In genomic region chr8:88451658-88452500, GRCm38 (mm10) we compare ENCODE assay signal across 8 mouse cellular contexts.
DNase-seq lines count a peak whose midpoint lies in the region; ATAC-seq lines count a peak whose summit lies in the region.
"Had no signal": no experiment of that assay in that cellular context is flagged by ENCODE, and none has a peak within 500 bp of the region (broad histone marks: within the 10 kb centered on the region; RNA-seq: fewer than 3 reads in every experiment).

No protein-coding gene starts in this region.

- H3K27ac ChIP-seq in hindbrain, embryonic 14.5 days = no peak overlapping the region
- peak overlapping the region; percentile 8; the same call in 1 of the 2 replicates for H3K27ac ChIP-seq in lung, embryonic 15.5 days
- H3K27ac ChIP-seq: macrophage had no signal

- no peaks in the 10 kb centered on the region for H3K36me3 ChIP-seq in hindbrain, embryonic 14.5 days (replicated peaks; ENCODE audit: control insufficient read depth, insufficient read depth)
- no peaks in the 10 kb centered on the region for H3K36me3 ChIP-seq in lung, embryonic 15.5 days

- H3K9ac ChIP-seq in hindbrain, embryonic 14.5 days = no peak overlapping the region
- H3K9ac ChIP-seq in lung, embryonic 15.5 days = no peak overlapping the region

- DNase-seq in thymus, postnatal 0 days (ENCODE audit: low spot score) = peak; percentile 17
- DNase-seq in thymus, postnatal 25 days = no peak
- DNase-seq in hindbrain, embryonic 14.5 days (ENCODE audit: low spot score) = no peak
- no peak for DNase-seq in frontal cortex, adult 2 months (ENCODE audit: extremely low spot score in 1 of 2, low spot score in 1 of 2)
- DNase-seq in layer of hippocampus, adult 18-20 months (ENCODE audit: low spot score in 2 of 2) = no peak
- DNase-seq in adrenal gland, postnatal 10 days = no peak

- 20% methylated on average over 17 of the region's 17 CpGs for WGBS in hindbrain, embryonic 14.5 days
- 20% methylated on average over 17 of the region's 17 CpGs for WGBS in lung, embryonic 15.5 days

- no peak for ATAC-seq in hindbrain, embryonic 14.5 days (ENCODE audit: low FRiP score)
- peak; percentile 36; the same call in 1 of the 2 replicates for ATAC-seq in lung, embryonic 15.5 days (ENCODE audit: borderline replicate concordance, extremely low read depth, low FRiP score, low TSS enrichment)

- peaks cover 8% of the 10 kb centered on the region for H3K9me3 ChIP-seq in hindbrain, embryonic 14.5 days (ENCODE audit: control insufficient read depth, low read length)
- 0 out of 2 replicates have a peak, but pooled peaks cover under 1% of the 10 kb centered on the region for H3K9me3 ChIP-seq in lung, embryonic 15.5 days

- H3K4me3 ChIP-seq in hindbrain, embryonic 14.5 days (replicated peaks; ENCODE audit: low read length) = no peak overlapping the region
- H3K4me3 ChIP-seq in lung, embryonic 15.5 days = no peak overlapping the region

- peaks cover 27% of the 10 kb centered on the region for H3K27me3 ChIP-seq in hindbrain, embryonic 14.5 days (ENCODE audit: control insufficient read depth, insufficient read depth, low read length)
- peaks cover 57% of the 10 kb centered on the region for H3K27me3 ChIP-seq in lung, embryonic 15.5 days

- H3K4me1 ChIP-seq in hindbrain, embryonic 14.5 days (replicated peaks; ENCODE audit: control insufficient read depth, insufficient read depth, low read length) = peaks cover 29% of the 10 kb centered on the region
- peaks cover 39% of the 10 kb centered on the region for H3K4me1 ChIP-seq in lung, embryonic 15.5 days

- H3K4me2 ChIP-seq in hindbrain, embryonic 14.5 days (replicated peaks) = peak overlapping the region; percentile 12
- peak overlapping the region; percentile 47 for H3K4me2 ChIP-seq in lung, embryonic 15.5 days
